Mouse (Mus musculus) forebrain, postnatal 0 days (tissue): ENCODE results near the gene Ehmt1. TPM values are rescaled to one million over a fixed set of nuclear protein-coding genes. Genes with fewer than 3 reads are reported as not detected.
A peak's percentile ranks its signal among the peaks of the same experiment; 100 is the strongest.

ENCODE experiments used
- ATAC-seq: fragments of 200-750 bp; cut with Nextera tagmentation; 2 replicates; pipeline ENCODE4 v1.8.0; 2017; ENCODE audit warnings: mild to moderate bottlenecking, moderate library complexity
- DNase-seq: peaks from one replicate; pipeline ENCODE4 v3.0.0-alpha.2; 2015
- H3K27ac ChIP-seq: fragments of 300-500 bp; sonication (generic); 2 replicates; pipeline ENCODE4 v1.5.1; 2014; ENCODE audit warnings: low read depth, mild to moderate bottlenecking, antibody characterized with exemption, low read length, moderate library complexity, mixed read lengths
- H3K27me3 ChIP-seq: fragments of 300-500 bp; sonication (generic); 2 replicates; pipeline ENCODE4 v1.6.1; 2014; ENCODE audit warnings: mild to moderate bottlenecking, low read length, mixed read lengths; ENCODE audit not compliant: insufficient read depth
- H3K36me3 ChIP-seq: fragments of 300-500 bp; sonication (generic); 2 replicates; pipeline ENCODE4 v1.6.1; 2014; ENCODE audit warnings: mild to moderate bottlenecking, moderate library complexity; ENCODE audit not compliant: insufficient read depth
- H3K4me1 ChIP-seq: fragments of 300-500 bp; sonication (generic); 2 replicates; pipeline ENCODE4 v1.6.1; 2014; ENCODE audit warnings: antibody characterized with exemption; ENCODE audit not compliant: insufficient read depth
- H3K4me2 ChIP-seq: fragments of 300-500 bp; sonication (generic); 2 replicates; pipeline ENCODE4 v1.6.1; 2014; ENCODE audit warnings: low read depth, mild to moderate bottlenecking, moderate library complexity
- H3K4me3 ChIP-seq: fragments of 300-500 bp; sonication (generic); 2 replicates; pipeline ENCODE4 v1.5.1; 2014; ENCODE audit warnings: low read depth, low read length, mixed read lengths
- H3K9ac ChIP-seq: fragments of 300-500 bp; sonication (generic); 2 replicates; pipeline ENCODE4 v1.6.1; 2014; ENCODE audit warnings: mild to moderate bottlenecking
- H3K9me3 ChIP-seq: fragments of 300-500 bp; sonication (generic); 2 replicates; pipeline ENCODE4 v1.6.1; 2016; ENCODE audit warnings: low read length
- CTCF ChIP-seq: sonication (generic); IDR thresholded peaks from 2 replicates; pipeline ENCODE4 v1.5.1; 2016; ENCODE audit warnings: antibody characterized with exemption, control low read depth, low read depth
- WGBS: fragments of 180-500 bp; shearing (Covaris S2); extraction: QIAGEN DNeasy Blood & Tissue Kit; methylation state at CpG from one replicate; pipeline ENCODE4 v1.1.7; 2014; 5-methylcytosine and 5-hydroxymethylcytosine counted together
- polyA plus RNA-seq: library from polyadenylated mRNA; unstranded; fragments of >200 nt; fragmentation: Nextera tagmentation; extraction: Ambion mirVana; gene quantifications from 2 replicates; pipeline ENCODE4 v1.2.1, GENCODE M21; 2015
- total RNA-seq: library from RNA; depleted of rRNA; stranded (reverse); fragments of >200 nt; gene quantifications from 2 replicates; pipeline ENCODE4 v1.2.3, GENCODE M21; 2014

Ehmt1 gene
- total and polyA plus RNA-seq, 2 experiments from 2014 or later: 72.1 to 89.4 TPM

DNA sequence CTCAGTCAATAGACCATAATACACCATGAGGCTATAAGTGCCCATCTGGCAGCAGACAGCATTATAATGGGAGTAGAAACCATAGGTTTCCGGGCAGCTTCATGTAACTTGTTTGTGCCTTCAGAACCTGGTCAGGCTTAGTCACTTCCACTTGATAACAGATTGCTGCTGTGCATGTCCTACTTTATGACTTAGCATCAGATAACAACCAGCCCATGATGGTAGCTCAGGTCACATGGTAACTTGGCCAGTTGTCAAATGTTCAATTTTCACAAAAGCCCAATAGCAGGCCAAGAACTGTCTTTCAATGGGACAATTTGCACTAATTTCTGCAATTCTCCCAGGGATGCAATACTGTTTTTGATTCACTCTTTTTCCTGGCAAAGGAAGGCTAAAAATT is 48.5 kb downstream of the Ehmt1 start:
- no peak for TF ChIP-seq CTCF
- 98% methylated on average over 1 of the region's 1 CpGs for WGBS

DNA sequence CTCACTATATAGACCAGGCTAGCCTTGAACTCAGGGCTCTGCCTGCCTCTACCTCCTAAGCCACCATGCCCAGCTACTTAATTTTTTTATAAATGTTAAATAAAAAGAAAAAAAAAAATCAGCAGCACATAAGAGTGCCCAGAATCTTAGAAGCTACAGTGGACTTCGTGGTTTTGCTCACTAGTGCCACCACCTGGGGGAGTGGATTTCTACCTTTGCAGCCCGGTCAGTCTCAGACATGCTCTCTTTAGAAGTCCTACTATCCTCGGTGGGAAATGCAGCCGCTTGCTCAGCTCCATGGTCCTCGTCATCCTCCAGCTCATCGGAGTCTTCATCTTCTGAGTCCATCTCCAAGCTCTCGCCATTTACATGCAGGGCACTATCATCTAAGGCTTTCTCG is 56.4 kb downstream of the Ehmt1 start:
- no peaks in the 10 kb centered on the region for H3K4me1 ChIP-seq
- H3K9ac ChIP-seq: no peak overlapping the region
- peaks cover 24% of the 10 kb centered on the region for H3K36me3 ChIP-seq
- no peak overlapping the region for H3K4me3 ChIP-seq
- no peaks in the 10 kb centered on the region for H3K9me3 ChIP-seq
- no peaks in the 10 kb centered on the region for H3K27me3 ChIP-seq
- 87% methylated on average over 8 of the region's 8 CpGs for WGBS
- H3K27ac ChIP-seq: no peak overlapping the region
- ATAC-seq: no peak
- no peak overlapping the region for H3K4me2 ChIP-seq
- TF ChIP-seq CTCF: no peak; the same call in 1 of the 2 replicates
- DNase-seq: no peak

More for the DNA sequence above, 48.5 kb downstream of the Ehmt1 start:
- no peak overlapping the region for H3K9ac ChIP-seq
- ATAC-seq: no peak
- no peaks in the 10 kb centered on the region for H3K27me3 ChIP-seq
- no peak overlapping the region for H3K27ac ChIP-seq
- H3K4me2 ChIP-seq: no peak overlapping the region
- no peak for DNase-seq
- peaks cover 17% of the 10 kb centered on the region; the same call in 1 of the 2 replicates for H3K36me3 ChIP-seq
- no peaks in the 10 kb centered on the region for H3K4me1 ChIP-seq
- no peak overlapping the region for H3K4me3 ChIP-seq
- no peaks in the 10 kb centered on the region for H3K9me3 ChIP-seq

DNA sequence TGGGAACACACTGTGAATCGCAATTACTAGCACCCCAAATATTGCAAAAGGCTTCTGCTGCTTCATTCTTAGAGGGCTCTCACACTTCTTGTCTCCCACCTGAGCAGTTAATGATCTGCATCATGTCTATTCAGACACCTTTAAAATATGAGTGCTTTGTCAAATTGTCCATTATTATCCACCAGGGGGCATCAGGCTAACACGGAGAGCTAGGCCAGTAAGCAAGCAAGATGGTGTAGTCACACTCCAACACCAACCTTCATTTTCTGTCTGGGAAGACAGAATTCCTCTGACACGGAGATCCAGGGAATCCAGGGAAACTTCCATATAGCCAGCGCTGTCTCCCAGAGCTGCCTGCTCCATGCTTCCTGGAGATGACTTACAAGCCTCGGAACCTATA is 67.0 kb downstream of the Ehmt1 start:
- Histone ChIP-seq H3K4me1 (no peaks in the 10 kb centered on the region), H3K36me3 (peaks cover 49% of the 10 kb centered on the region), H3K4me2 (no peak overlapping the region), H3K9ac (no peak overlapping the region), H3K27me3 (no peaks in the 10 kb centered on the region), H3K27ac (no peak overlapping the region), H3K4me3 (no peak overlapping the region), H3K9me3 (no peaks in the 10 kb centered on the region)
- 67% methylated on average over 5 of the region's 5 CpGs for WGBS
- peak; percentile 69 for TF ChIP-seq CTCF
- DNase-seq (peak; percentile 47), ATAC-seq (peak; percentile 65; the same call in 1 of the 2 replicates)

DNA sequence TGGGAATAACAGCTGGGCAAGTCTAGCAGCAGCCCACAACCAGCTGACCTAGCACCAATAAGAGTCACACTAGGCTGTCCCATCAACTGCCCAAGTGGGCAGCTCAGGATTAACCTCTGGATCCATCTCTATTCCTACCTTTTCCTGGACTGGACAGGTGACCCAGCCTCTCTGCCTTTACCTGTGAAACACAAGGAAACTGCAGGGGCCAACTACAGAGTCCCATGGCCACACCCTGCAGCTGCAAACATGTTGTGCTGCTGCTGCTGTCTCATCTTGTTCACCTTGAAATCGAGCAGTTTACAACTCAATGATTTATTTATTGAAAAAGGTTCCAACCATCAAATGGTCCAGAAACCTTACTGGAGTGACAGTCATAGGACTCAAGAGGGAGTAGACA is 72.9 kb downstream of the Ehmt1 start:
- ATAC-seq (no peak), DNase-seq (no peak)
- Histone ChIP-seq H3K4me1 (no peaks in the 10 kb centered on the region; the same call in 1 of the 2 replicates), H3K27me3 (no peaks in the 10 kb centered on the region), H3K4me3 (no peak overlapping the region), H3K9ac (no peak overlapping the region), H3K9me3 (no peaks in the 10 kb centered on the region), H3K4me2 (no peak overlapping the region), H3K27ac (no peak overlapping the region), H3K36me3 (peaks cover 39% of the 10 kb centered on the region)
- no peak for TF ChIP-seq CTCF
- 97% methylated on average over 1 of the region's 1 CpGs for WGBS

DNA sequence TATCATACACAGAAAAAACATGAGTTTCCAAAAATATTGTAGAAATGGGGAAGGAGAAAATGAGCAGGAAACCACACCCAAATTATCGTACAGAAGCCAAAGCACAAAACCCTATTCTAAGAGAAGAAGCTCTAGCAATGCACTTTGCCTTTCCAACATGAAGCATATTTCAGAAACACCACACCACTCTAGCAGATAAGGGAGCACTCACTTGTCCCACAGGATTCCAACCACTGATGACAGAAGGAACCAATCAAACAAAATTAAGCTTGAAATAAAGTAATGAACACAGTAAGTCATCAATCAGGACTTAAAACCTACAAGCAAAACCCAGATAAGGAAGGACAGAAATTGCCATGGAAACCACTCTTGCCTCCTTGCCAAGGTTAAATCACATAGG is 74.2 kb downstream of the Ehmt1 start:
- H3K9ac ChIP-seq: no peak overlapping the region
- H3K4me1 ChIP-seq: no peaks in the 10 kb centered on the region; the same call in 1 of the 2 replicates
- no peak overlapping the region for H3K4me3 ChIP-seq
- H3K9me3 ChIP-seq: no peaks in the 10 kb centered on the region
- H3K36me3 ChIP-seq: peaks cover 38% of the 10 kb centered on the region
- no peak for ATAC-seq
- DNase-seq: no peak
- no peak for TF ChIP-seq CTCF
- no peak overlapping the region for H3K4me2 ChIP-seq
- 88% methylated on average over 1 of the region's 1 CpGs for WGBS
- no peak overlapping the region for H3K27ac ChIP-seq
- H3K27me3 ChIP-seq: no peaks in the 10 kb centered on the region

DNA sequence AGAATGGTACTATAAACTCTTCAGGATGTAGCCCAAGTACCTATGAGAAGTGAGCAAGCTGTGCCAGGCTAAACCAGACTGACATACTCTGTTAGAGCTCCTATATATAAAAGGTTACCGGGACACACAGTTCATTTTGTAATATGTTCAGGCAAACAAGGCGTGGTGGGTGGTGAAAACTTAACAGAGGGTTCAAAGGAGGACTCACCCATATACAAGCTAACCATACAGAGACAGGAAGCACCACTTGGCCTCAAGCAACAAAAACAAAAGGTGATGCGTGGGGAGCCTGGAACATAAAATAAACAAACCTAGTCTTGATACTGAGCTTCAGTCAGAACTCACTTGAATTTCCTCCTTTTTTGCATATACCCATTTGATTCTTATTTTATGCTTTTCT is 88.8 kb downstream of the Ehmt1 start:
- H3K27ac ChIP-seq: no peak overlapping the region
- no peak for TF ChIP-seq CTCF
- no peak overlapping the region for H3K4me2 ChIP-seq
- 92% methylated on average over 3 of the region's 3 CpGs for WGBS
- no peak for ATAC-seq
- no peaks in the 10 kb centered on the region for H3K4me1 ChIP-seq
- H3K27me3 ChIP-seq: no peaks in the 10 kb centered on the region
- H3K9ac ChIP-seq: no peak overlapping the region
- no peaks in the 10 kb centered on the region for H3K9me3 ChIP-seq
- peaks cover 33% of the 10 kb centered on the region for H3K36me3 ChIP-seq
- DNase-seq: no peak
- no peak overlapping the region for H3K4me3 ChIP-seq

DNA sequence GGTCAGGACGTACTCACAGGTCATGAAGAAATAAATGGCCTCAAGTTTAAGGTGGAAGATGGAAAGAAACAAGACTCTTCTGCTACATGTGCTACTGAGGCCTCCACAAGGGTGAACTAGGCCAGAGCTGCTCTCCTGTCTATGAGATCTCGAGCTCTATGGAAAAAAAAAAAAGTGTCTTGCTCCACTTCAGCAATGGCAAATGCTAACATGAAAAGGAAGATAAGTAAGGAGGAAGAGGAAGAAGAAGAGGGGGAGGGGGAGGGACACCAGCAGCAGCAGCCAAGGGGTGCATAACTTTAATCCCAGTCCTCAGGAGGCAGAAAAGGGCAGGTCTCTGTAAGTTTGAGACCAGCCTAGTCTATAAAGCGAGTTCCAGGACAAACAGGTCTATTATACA is 109.7 kb downstream of the Ehmt1 start:
- Histone ChIP-seq H3K27me3 (no peaks in the 10 kb centered on the region), H3K4me1 (no peaks in the 10 kb centered on the region), H3K36me3 (peaks cover 60% of the 10 kb centered on the region), H3K4me3 (no peak overlapping the region), H3K4me2 (no peak overlapping the region), H3K27ac (no peak overlapping the region), H3K9ac (no peak overlapping the region), H3K9me3 (no peaks in the 10 kb centered on the region)
- no peak for DNase-seq
- ATAC-seq: no peak
- no peak for TF ChIP-seq CTCF
- 83% methylated on average over 3 of the region's 3 CpGs for WGBS

DNA sequence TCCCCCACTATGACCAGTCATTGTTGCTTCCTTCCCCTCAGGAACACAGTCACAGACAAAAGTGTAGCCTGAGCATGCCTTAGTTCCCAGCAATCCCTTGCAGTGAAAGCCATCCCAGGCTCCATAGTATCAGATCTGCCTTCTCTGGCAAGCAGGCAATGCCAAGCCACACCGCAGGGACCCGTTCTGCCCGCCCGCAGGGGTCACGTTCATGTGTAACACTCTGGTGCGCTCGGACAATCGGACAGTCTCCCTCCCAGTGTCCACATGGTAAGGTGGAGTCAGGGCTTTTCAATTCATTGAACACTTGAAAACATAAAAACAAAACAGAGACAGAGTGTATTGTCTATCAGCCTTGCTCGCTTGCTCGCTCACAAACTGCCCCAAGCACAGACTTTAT is 111.7 kb downstream of the Ehmt1 start:
- no peak for DNase-seq
- Histone ChIP-seq H3K27ac (no peak overlapping the region), H3K9me3 (no peaks in the 10 kb centered on the region), H3K9ac (no peak overlapping the region), H3K4me3 (no peak overlapping the region), H3K27me3 (no peaks in the 10 kb centered on the region), H3K4me1 (no peaks in the 10 kb centered on the region), H3K36me3 (peaks cover 64% of the 10 kb centered on the region), H3K4me2 (no peak overlapping the region)
- ATAC-seq: no peak
- no peak for TF ChIP-seq CTCF
- 85% methylated on average over 10 of the region's 10 CpGs for WGBS
